Mouse (Mus musculus) kidney, postnatal 14 days (tissue): ENCODE data around the gene Bet1l.
"Not testable (repeated sequence)": the region's sequence is repeated elsewhere in the genome, so short reads cannot be mapped to it uniquely, and the experiment has no call there.

Experiments
- DNase-seq: peaks from one replicate; pipeline ENCODE4 v3.0.0; 2022; ENCODE audit warnings: mixed read lengths

The Bet1l gene

GRCm38 (mm10) chr7:140857550-140858505, at the start of gene Bet1l:
Bet1l (minus strand) TSS chr7:140857577.
- no peak for DNase-seq

- DNase-seq: no peak
Measured at GRCm38 (mm10) chr7:140907131-140907530, 49.8 kb upstream of the Bet1l start.

GRCm38 (mm10) chr7:140905642-140906081, 48.3 kb upstream of the Bet1l start:
- DNase-seq: peak; percentile 50

GRCm38 (mm10) chr7:140903212-140903611, 45.8 kb upstream of the Bet1l start:
- DNase-seq: peak; percentile 86

- no peak for DNase-seq
Measured at GRCm38 (mm10) chr7:140902036-140902875, 44.9 kb upstream of the Bet1l start.

GRCm38 (mm10) chr7:140900220-140900619, 42.8 kb upstream of the Bet1l start, which contains the start of gene Cox8b:
Cox8b (minus strand) TSS chr7:140900446.
- DNase-seq: no peak

GRCm38 (mm10) chr7:140899121-140899520, 41.7 kb upstream of the Bet1l start:
- DNase-seq: no peak

- DNase-seq: no peak
Measured at GRCm38 (mm10) chr7:140897863-140898262, 40.5 kb upstream of the Bet1l start.

- no peak for DNase-seq
Measured at GRCm38 (mm10) chr7:140894611-140895010, 37.2 kb upstream of the Bet1l start.

GRCm38 (mm10) chr7:140894031-140894430, 36.7 kb upstream of the Bet1l start:
- DNase-seq: no peak

- DNase-seq: not testable (repeated sequence)
Measured at GRCm38 (mm10) chr7:140890636-140891035, 33.3 kb upstream of the Bet1l start.

- DNase-seq: no peak
Measured at GRCm38 (mm10) chr7:140882469-140882803, 25.1 kb upstream of the Bet1l start.

GRCm38 (mm10) chr7:140881696-140882468, 24.5 kb upstream of the Bet1l start, which contains the start of the genes Psmd13 and Sirt3:
Psmd13 (plus strand) TSS chr7:140881968.
Sirt3 (minus strand) TSS chr7:140882309.
- DNase-seq: peak; percentile 97

- DNase-seq: peak; percentile 36
Measured at GRCm38 (mm10) chr7:140880865-140881515, 23.6 kb upstream of the Bet1l start.

- DNase-seq: peak; percentile 48
Measured at GRCm38 (mm10) chr7:140880419-140880818, 23.0 kb upstream of the Bet1l start.

GRCm38 (mm10) chr7:140879355-140879754, 22.0 kb upstream of the Bet1l start:
- DNase-seq: no peak

GRCm38 (mm10) chr7:140877364-140877763, 20.0 kb upstream of the Bet1l start:
- DNase-seq: no peak

- no peak for DNase-seq
Measured at GRCm38 (mm10) chr7:140874224-140874623, 16.8 kb upstream of the Bet1l start.

GRCm38 (mm10) chr7:140864761-140865160, 7.4 kb upstream of the Bet1l start:
- DNase-seq: no peak

GRCm38 (mm10) chr7:140860728-140861127, 3.4 kb upstream of the Bet1l start:
- DNase-seq: no peak

GRCm38 (mm10) chr7:140859997-140860396, 2.6 kb upstream of the Bet1l start:
- DNase-seq: no peak

GRCm38 (mm10) chr7:140858746-140859145, 1.4 kb upstream of the Bet1l start:
- no peak for DNase-seq
